Mouse (Mus musculus): ENCODE results near the gene Ccdc40.

- no peak for TF ChIP-seq CTCF (IDR thresholded peaks at IDR 0.05)
- TF ChIP-seq EP300 (IDR thresholded peaks at IDR 0.05) = no peak
These were observed 31.6 kb downstream of the Ccdc40 start for GRCm38 (mm10) chr11:119259977-119260376.
